Mouse (Mus musculus): ENCODE measurements around the gene Kctd15. TPM values are rescaled to one million over a fixed set of nuclear protein-coding genes. Genes with fewer than 3 reads are reported as not detected.
A peak's percentile ranks its signal among the peaks of the same experiment; 100 is the strongest.

The Kctd15 gene
- polyA plus RNA-seq, 1 experiment from 2014 or later, result 19.2 TPM

DNA sequence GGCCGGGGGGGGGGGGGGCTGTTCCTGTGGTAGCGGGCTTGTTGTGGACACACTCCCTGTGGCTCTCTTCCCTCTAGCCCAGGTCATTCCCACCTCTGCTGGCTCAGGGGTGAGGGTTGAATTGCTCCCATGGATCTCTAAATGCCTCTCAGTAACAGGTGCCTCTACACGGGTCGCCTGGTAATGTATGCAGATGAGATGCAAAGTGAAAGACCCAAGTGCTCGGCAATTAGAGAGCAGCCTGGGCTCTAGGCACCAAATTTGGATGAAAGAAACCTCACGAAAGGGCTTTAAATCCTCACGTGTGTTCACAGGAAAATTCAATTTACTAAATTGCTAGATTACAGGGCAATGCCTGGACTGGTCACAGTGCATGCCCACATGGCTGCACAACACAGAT, 29.3 kb upstream of the Kctd15 start:
- Histone ChIP-seq H3K27me3 (replicated peaks) (no peaks in the 10 kb centered on the region), H3K4me2 (no peak overlapping the region), H3K4me3 (replicated peaks) (no peak overlapping the region), H3K27ac (no peak overlapping the region), H3K4me1 (0 out of 2 replicates have a peak, but pooled peaks cover 6% of the 10 kb centered on the region), H3K9me3 (no peaks in the 10 kb centered on the region), H3K9ac (no peak overlapping the region), H3K36me3 (no peaks in the 10 kb centered on the region)
- WGBS, result 47% methylated on average over 7 of the region's 7 CpGs
- ATAC-seq (ENCODE audit: insufficient read depth, low FRiP score, low read depth), result no peak

GRCm38 (mm10) chr7:34685176-34685575, 28.6 kb upstream of the Kctd15 start:
- no peak overlapping the region for H3K4me2 ChIP-seq
- 0 out of 2 replicates have a peak, but pooled peaks cover 6% of the 10 kb centered on the region for H3K4me1 ChIP-seq
- no peaks in the 10 kb centered on the region for H3K27me3 ChIP-seq (replicated peaks)
- H3K27ac ChIP-seq, result no peak overlapping the region
- no peaks in the 10 kb centered on the region for H3K9me3 ChIP-seq
- H3K9ac ChIP-seq, result no peak overlapping the region
- no peak overlapping the region for H3K4me3 ChIP-seq (replicated peaks)
- ATAC-seq (ENCODE audit: insufficient read depth, low FRiP score, low read depth), result no peak
- H3K36me3 ChIP-seq, result no peaks in the 10 kb centered on the region
- WGBS, result 47% methylated on average over 4 of the region's 4 CpGs

DNA sequence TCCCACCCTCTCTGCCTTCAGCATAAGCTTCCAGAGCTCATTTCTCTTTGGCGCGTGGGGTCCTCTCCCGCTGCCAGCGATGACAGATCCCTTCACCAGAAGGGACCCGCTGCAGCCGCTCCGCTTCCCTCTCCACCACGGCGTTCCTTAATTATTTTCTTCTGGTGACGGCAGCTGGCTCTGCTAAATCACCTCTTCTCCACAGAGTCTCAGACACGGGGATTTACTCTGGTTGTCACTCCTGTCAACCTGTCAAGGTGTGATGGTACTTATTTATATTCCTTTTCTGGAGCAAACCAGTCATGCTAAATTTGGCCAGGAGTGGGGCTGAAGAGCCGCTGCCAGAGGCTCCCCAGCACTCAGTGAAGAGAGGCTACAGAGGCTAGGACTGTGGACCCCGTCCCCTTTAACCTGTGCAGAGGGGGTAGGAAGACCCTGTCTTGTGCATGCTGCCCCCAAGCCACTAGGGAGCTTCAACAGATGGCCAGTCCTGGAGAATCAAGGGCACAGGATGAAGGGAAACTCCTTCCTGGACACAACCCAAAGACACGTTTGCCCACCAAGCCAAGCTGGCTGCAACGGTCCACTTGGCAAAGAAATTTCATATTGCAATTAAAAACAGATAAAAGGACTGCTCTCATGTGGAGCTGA, 24.4 kb upstream of the Kctd15 start:
- H3K9me3 ChIP-seq, result no peaks in the 10 kb centered on the region
- no peak for ATAC-seq (ENCODE audit: insufficient read depth, low FRiP score, low read depth)
- 57% methylated on average over 15 of the region's 15 CpGs for WGBS

GRCm38 (mm10) chr7:34679886-34680285, 23.4 kb upstream of the Kctd15 start:
- H3K9ac ChIP-seq, result no peak overlapping the region
- no peak overlapping the region for H3K4me2 ChIP-seq
- H3K9me3 ChIP-seq, result no peaks in the 10 kb centered on the region
- no peak overlapping the region for H3K4me3 ChIP-seq (replicated peaks)
- peaks cover 7% of the 10 kb centered on the region for H3K4me1 ChIP-seq
- peaks cover 12% of the 10 kb centered on the region for H3K27me3 ChIP-seq (replicated peaks)
- ATAC-seq (ENCODE audit: insufficient read depth, low FRiP score, low read depth), result no peak
- H3K27ac ChIP-seq, result no peak overlapping the region
- H3K36me3 ChIP-seq, result no peaks in the 10 kb centered on the region
- 66% methylated on average over 2 of the region's 2 CpGs for WGBS

More for the DNA sequence above, 24.4 kb upstream of the Kctd15 start:
- H3K4me2 ChIP-seq, result no peak overlapping the region
- H3K4me1 ChIP-seq, result peaks cover 2% of the 10 kb centered on the region
- H3K4me3 ChIP-seq (replicated peaks), result no peak overlapping the region
- H3K36me3 ChIP-seq, result no peaks in the 10 kb centered on the region
- no peak overlapping the region for H3K9ac ChIP-seq
- no peak overlapping the region for H3K27ac ChIP-seq
- peaks cover 2% of the 10 kb centered on the region for H3K27me3 ChIP-seq (replicated peaks)

DNA sequence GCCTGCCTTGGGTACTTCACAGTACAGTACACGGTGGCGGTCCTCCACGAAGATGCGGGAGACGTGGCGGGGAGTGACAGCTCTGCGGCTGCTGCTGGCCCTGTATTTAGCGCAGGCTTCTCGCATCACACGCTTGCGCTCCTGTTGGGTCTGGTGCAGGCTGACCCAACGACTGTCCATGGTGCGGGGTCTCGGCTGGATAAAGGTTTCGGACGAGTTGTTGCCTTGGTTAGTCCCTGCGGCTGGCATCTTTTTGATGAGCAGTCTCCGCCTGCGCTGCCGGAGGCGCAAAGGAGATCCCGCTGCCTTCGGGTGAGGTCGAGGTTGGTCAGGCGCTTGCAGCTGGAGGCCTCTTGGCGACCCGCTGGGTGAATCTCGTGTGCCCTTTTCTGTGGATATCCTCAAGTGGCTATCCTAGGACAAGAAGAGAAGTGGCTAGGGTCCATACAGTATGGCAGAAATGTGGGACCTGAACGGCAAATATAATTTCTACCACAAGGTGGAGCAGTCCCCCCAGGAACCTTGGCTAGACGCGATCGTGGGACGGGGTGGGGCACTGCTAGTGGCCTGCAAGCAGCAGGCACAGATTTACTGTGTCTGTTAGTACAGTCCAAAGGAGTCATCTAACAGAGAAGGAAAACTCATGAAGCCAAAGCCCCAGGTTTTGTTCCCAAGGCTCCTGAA, 19.4 kb upstream of the Kctd15 start:
- 8% methylated on average over 33 of the region's 33 CpGs for WGBS

DNA sequence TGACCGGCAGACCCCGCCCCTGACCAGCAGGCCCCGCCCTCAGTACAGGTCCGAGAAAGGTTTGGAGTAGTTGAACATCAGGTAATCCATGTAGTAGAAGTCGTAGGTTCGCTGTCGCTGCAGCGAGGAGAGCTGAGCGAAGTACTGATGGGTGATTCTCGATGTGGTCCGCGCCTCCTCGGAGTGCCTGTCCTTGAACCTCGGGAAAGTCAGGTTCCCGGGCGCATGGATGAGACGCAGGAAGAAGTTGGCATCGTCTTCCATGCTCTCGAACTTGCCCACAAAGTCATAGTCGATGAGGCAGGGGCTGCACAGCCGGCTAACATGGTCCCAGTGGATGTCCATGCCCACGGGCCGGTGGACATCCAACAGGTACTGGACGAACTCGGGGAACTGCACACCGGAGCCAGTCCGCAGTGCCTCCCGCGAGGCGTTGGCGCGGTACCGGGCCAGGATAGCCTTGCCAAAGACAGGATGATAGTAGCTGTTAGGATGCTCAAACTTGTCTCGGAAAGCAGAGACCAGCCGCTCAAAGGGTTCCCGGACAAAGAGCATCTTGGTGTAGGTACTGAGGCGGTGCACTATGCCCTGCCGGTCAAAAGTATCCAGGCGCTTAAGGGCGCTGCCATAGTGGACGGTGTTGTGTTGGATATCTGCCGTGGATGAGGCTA, 18.7 kb upstream of the Kctd15 start:
- Histone ChIP-seq H3K27me3 (replicated peaks) (peaks cover 35% of the 10 kb centered on the region), H3K36me3 (no peaks in the 10 kb centered on the region), H3K27ac (no peak overlapping the region), H3K9me3 (no peaks in the 10 kb centered on the region), H3K9ac (no peak overlapping the region), H3K4me1 (peaks cover 11% of the 10 kb centered on the region), H3K4me3 (replicated peaks) (peak overlapping the region; percentile 17; the same call in 1 of the 2 replicates), H3K4me2 (peak overlapping the region; percentile 41)
- ATAC-seq (ENCODE audit: insufficient read depth, low FRiP score, low read depth), result no peak
- WGBS, result 18% methylated on average over 42 of the region's 42 CpGs

More for the DNA sequence above, 19.4 kb upstream of the Kctd15 start:
- H3K4me3 ChIP-seq (replicated peaks), result peak overlapping the region; percentile 17; the same call in 1 of the 2 replicates
- H3K9me3 ChIP-seq, result no peaks in the 10 kb centered on the region
- peaks cover 35% of the 10 kb centered on the region for H3K27me3 ChIP-seq (replicated peaks)
- no peak overlapping the region for H3K9ac ChIP-seq
- no peak overlapping the region for H3K27ac ChIP-seq
- no peak; the same call in 1 of the 2 replicates for ATAC-seq (ENCODE audit: insufficient read depth, low FRiP score, low read depth)
- H3K4me2 ChIP-seq, result peak overlapping the region; percentile 41
- H3K36me3 ChIP-seq, result no peaks in the 10 kb centered on the region
- peaks cover 11% of the 10 kb centered on the region for H3K4me1 ChIP-seq

- Histone ChIP-seq H3K4me2 (no peak overlapping the region), H3K9me3 (no peaks in the 10 kb centered on the region), H3K27me3 (replicated peaks) (peaks cover 35% of the 10 kb centered on the region), H3K27ac (no peak overlapping the region), H3K4me3 (replicated peaks) (no peak overlapping the region), H3K36me3 (no peaks in the 10 kb centered on the region), H3K9ac (no peak overlapping the region), H3K4me1 (peaks cover 11% of the 10 kb centered on the region)
- 71% methylated on average over 4 of the region's 4 CpGs for WGBS
- ATAC-seq (ENCODE audit: insufficient read depth, low FRiP score, low read depth), result no peak
These were observed 16.4 kb upstream of the Kctd15 start for GRCm38 (mm10) chr7:34672916-34673315.

DNA sequence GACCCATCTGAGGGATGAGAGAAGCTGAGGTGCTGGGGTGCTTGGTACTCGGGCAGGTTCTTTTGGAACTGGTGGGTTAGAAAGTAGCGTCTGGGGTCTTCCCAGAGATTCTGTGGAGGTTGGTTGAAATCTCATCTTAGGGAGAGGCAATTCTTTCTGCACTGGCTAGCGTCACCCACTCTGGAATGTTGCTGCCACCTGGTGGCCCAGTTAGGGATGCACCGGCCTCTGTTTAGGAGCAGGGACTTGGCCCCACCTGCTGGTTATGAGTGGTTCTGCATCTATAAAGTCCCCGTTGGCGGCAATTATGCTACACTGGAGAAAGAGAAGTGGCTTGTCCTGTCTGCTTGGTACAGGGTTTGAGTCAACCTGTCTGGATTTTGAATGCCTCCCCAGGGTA, 15.4 kb upstream of the Kctd15 start:
- Histone ChIP-seq H3K4me3 (replicated peaks) (no peak overlapping the region), H3K9ac (no peak overlapping the region), H3K27me3 (replicated peaks) (peaks cover 35% of the 10 kb centered on the region), H3K36me3 (no peaks in the 10 kb centered on the region), H3K4me2 (no peak overlapping the region), H3K4me1 (peaks cover 11% of the 10 kb centered on the region), H3K9me3 (no peaks in the 10 kb centered on the region), H3K27ac (no peak overlapping the region)
- under 1% methylated on average over 6 of the region's 6 CpGs for WGBS
- ATAC-seq (ENCODE audit: insufficient read depth, low FRiP score, low read depth), result peak; percentile 41; the same call in 1 of the 2 replicates

- Histone ChIP-seq H3K9ac (no peak overlapping the region), H3K27ac (no peak overlapping the region), H3K4me3 (replicated peaks) (no peak overlapping the region), H3K27me3 (replicated peaks) (peaks cover 32% of the 10 kb centered on the region), H3K4me2 (no peak overlapping the region), H3K36me3 (no peaks in the 10 kb centered on the region), H3K9me3 (no peaks in the 10 kb centered on the region), H3K4me1 (peaks cover 8% of the 10 kb centered on the region)
- ATAC-seq (ENCODE audit: insufficient read depth, low FRiP score, low read depth), result no peak
- 77% methylated on average over 3 of the region's 3 CpGs for WGBS
These were observed 14.2 kb upstream of the Kctd15 start for GRCm38 (mm10) chr7:34670778-34671177.

GRCm38 (mm10) chr7:34669336-34669735, 12.8 kb upstream of the Kctd15 start:
- Histone ChIP-seq H3K27me3 (replicated peaks) (peaks cover 18% of the 10 kb centered on the region), H3K36me3 (no peaks in the 10 kb centered on the region), H3K4me3 (replicated peaks) (no peak overlapping the region), H3K9ac (no peak overlapping the region), H3K27ac (no peak overlapping the region), H3K4me1 (0 out of 2 replicates have a peak, but pooled peaks cover 2% of the 10 kb centered on the region), H3K9me3 (no peaks in the 10 kb centered on the region), H3K4me2 (0 out of 2 replicates have a peak overlapping the region, but pooled peaks have one; percentile 13)
- WGBS, result 18% methylated on average over 9 of the region's 9 CpGs
- no peak for ATAC-seq (ENCODE audit: insufficient read depth, low FRiP score, low read depth)

GRCm38 (mm10) chr7:34667874-34668273, 11.3 kb upstream of the Kctd15 start:
- 47% methylated on average over 16 of the region's 16 CpGs for WGBS
- no peak overlapping the region for H3K9ac ChIP-seq
- no peak overlapping the region for H3K4me2 ChIP-seq
- H3K4me1 ChIP-seq, result 0 out of 2 replicates have a peak, but pooled peaks cover 2% of the 10 kb centered on the region
- H3K27ac ChIP-seq, result no peak overlapping the region
- H3K9me3 ChIP-seq, result no peaks in the 10 kb centered on the region
- ATAC-seq (ENCODE audit: insufficient read depth, low FRiP score, low read depth), result 0 out of 2 replicates have a peak, but pooled peaks have one; percentile 16
- H3K4me3 ChIP-seq (replicated peaks), result no peak overlapping the region
- 0 out of 2 replicates have a peak, but pooled peaks cover 4% of the 10 kb centered on the region for H3K27me3 ChIP-seq (replicated peaks)
- no peaks in the 10 kb centered on the region for H3K36me3 ChIP-seq

DNA sequence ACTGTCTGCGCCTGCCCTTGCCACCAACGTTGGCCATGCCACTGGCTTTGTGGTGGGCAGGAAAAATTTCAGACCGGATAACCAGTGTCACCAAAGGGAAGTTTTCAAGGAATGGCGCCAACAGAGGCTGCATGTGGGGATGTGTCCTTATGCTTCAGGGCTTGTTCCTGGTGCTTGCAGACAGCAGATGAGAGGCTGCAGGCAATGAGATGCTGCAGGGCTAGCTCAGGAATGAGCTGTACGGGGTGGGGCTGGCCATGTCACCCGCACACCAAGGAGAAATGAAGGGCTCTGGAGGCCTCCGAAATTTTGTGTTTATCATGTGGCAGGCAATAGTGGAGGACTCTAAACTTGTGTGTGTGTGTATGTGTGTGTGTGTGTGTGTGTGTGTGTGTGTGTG, 6.6 kb upstream of the Kctd15 start:
- no peak overlapping the region for H3K27ac ChIP-seq
- ATAC-seq (ENCODE audit: insufficient read depth, low FRiP score, low read depth), result no peak
- WGBS, result 46% methylated on average over 7 of the region's 7 CpGs
- H3K27me3 ChIP-seq (replicated peaks), result no peaks in the 10 kb centered on the region
- no peak overlapping the region for H3K4me3 ChIP-seq (replicated peaks)
- H3K4me1 ChIP-seq, result no peaks in the 10 kb centered on the region
- H3K36me3 ChIP-seq, result no peaks in the 10 kb centered on the region
- H3K4me2 ChIP-seq, result no peak overlapping the region
- no peaks in the 10 kb centered on the region for H3K9me3 ChIP-seq
- H3K9ac ChIP-seq, result no peak overlapping the region

Measured in stomach, embryonic 15.5 days (tissue).